ENCODE assay signal across 9 mouse cellular contexts in the genomic region with DNA sequence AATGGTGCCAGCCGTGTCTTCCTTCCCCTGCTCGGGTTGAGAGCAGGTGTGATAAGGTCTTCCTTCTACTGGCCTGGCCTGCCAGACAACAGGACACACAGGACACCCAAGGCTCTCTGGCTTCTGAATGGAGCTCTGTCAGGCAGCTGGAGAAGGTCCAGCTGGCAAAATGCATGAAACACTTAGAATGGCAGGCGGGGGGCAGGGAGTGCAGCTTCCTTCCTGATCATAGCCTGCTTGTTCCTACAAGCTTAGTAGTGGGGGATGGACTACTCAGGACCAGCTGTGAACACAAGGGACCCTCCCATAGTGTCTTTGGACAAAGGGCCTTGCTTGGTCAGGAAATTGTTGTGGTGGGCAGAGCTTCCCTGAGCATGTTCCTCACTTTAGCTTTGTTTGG. TPM values are rescaled to one million over a fixed set of nuclear protein-coding genes. Genes with fewer than 3 reads are reported as not detected.
DNase-seq lines count a peak whose midpoint lies in the region; TF ChIP-seq lines count a peak whose summit lies in the region.
"Had no signal": no experiment of that assay in that cellular context is flagged by ENCODE, and none has a peak within 500 bp of the region (broad histone marks: within the 10 kb centered on the region; RNA-seq: fewer than 3 reads in every experiment).

No protein-coding gene starts in this region.

- TF ChIP-seq CTCF in gastrocnemius, adult 2 months (IDR thresholded peaks at IDR 0.05), result no peak

- DNase-seq in gastrocnemius, adult 2 months, result peak; percentile 23
- DNase-seq in gastrocnemius, postnatal 36 days, result no peak
- peak; percentile 33 for DNase-seq in right cerebral cortex, adult 18-20 months
- no peak for DNase-seq in right cerebral cortex, postnatal 25 days
- DNase-seq in heart, postnatal 4 days, result peak; percentile 61
- peak; percentile 71 for DNase-seq in lung, postnatal 36 days
- no peak for DNase-seq in thymus, postnatal 10 days (ENCODE audit: low spot score in 2 of 2)
- no peak for DNase-seq in natural killer cell, adult 2 months (ENCODE audit: low spot score in 2 of 2)

- no peak overlapping the region for H3K27ac ChIP-seq in gastrocnemius, adult 2 months
- H3K27ac ChIP-seq: stomach, embryonic 15.5 days had no signal

- intact Hi-C loops in gastrocnemius, adult 2 months (cut with DNase I), result no loop called here
- intact Hi-C loops in gastrocnemius, postnatal 36 days (cut with DNase I), result no loop called here

- no peak overlapping the region for H3K4me3 ChIP-seq in gastrocnemius, adult 2 months
- H3K4me3 ChIP-seq: stomach, embryonic 15.5 days had no signal

RNA-seq across cellular contexts. Expression of gene Acap3, which starts 9.6 kb away (rescaled TPM):
- total RNA-seq in gastrocnemius, adult 2 months (2021), result 1 to 10 TPM; 7.5 to 8.0 TPM
- 1 to 10 TPM; 7.4 to 7.8 TPM for total RNA-seq in gastrocnemius, postnatal 36 days (2021)
- 10 to 100 TPM; 16.9 to 21.4 TPM for total RNA-seq in heart, postnatal 4 days (2021)

RNA-seq across cellular contexts. Expression of gene Pusl1, which starts 9.6 kb away (rescaled TPM):
- 10 to 100 TPM; 10.5 to 13.4 TPM for total RNA-seq in gastrocnemius, adult 2 months (2021)
- total RNA-seq in gastrocnemius, postnatal 36 days (2021), result 10 to 100 TPM; 11.4 to 12.8 TPM
- total RNA-seq in heart, postnatal 4 days (2021), result 10 to 100 TPM; 18.3 to 23.1 TPM

RNA-seq across cellular contexts. Expression of gene Ints11, which starts 31.9 kb away (rescaled TPM):
- total RNA-seq in gastrocnemius, adult 2 months (2021), result 10 to 100 TPM; 14.9 to 17.3 TPM
- total RNA-seq in gastrocnemius, postnatal 36 days (2021), result 10 to 100 TPM; 11.9 to 15.4 TPM
- 10 to 100 TPM; 16.0 to 19.2 TPM for total RNA-seq in heart, postnatal 4 days (2021)

RNA-seq across cellular contexts. Expression of gene Cptp, which starts 32.0 kb away (rescaled TPM):
- 10 to 100 TPM; 13.6 to 18.0 TPM for total RNA-seq in gastrocnemius, adult 2 months (2021)
- total RNA-seq in gastrocnemius, postnatal 36 days (2021), result 10 to 100 TPM; 14.5 to 16.0 TPM
- total RNA-seq in heart, postnatal 4 days (2021), result 10 to 100 TPM in 1 of 2 experiments, 1 to 10 TPM in 1; 6.6 to 11.2 TPM

RNA-seq across cellular contexts. Expression of gene Tas1r3, which starts 38.0 kb away (rescaled TPM):
- total RNA-seq in gastrocnemius, adult 2 months (2021), result under 1 TPM; 0.11 to 0.23 TPM
- under 1 TPM in 1 of 2 experiments, not detected in 1; 0.07 TPM for total RNA-seq in gastrocnemius, postnatal 36 days (2021)
- total RNA-seq in heart, postnatal 4 days (2021), result under 1 TPM; 0.14 to 0.20 TPM

Comparison
In these comparisons a context has a peak if more than half of its experiments do, and no peak if none do; other contexts are left out.
1. DNase-seq: peak in gastrocnemius, adult 2 months (single experiment), right cerebral cortex, adult 18-20 months (single experiment), heart, postnatal 4 days (single experiment) and lung, postnatal 36 days (single experiment); none in gastrocnemius, postnatal 36 days (0 of 2), right cerebral cortex, postnatal 25 days (single experiment), thymus, postnatal 10 days (0 of 2) and natural killer cell, adult 2 months (0 of 2).